Mouse (Mus musculus): Measurements from ENCODE around the gene Trpv2. TPM values are rescaled to one million over a fixed set of nuclear protein-coding genes. Genes with fewer than 3 reads are reported as not detected.

The Trpv2 gene
- total RNA-seq, 2 experiments from 2014 or later = 36.9 to 40.4 TPM

DNA sequence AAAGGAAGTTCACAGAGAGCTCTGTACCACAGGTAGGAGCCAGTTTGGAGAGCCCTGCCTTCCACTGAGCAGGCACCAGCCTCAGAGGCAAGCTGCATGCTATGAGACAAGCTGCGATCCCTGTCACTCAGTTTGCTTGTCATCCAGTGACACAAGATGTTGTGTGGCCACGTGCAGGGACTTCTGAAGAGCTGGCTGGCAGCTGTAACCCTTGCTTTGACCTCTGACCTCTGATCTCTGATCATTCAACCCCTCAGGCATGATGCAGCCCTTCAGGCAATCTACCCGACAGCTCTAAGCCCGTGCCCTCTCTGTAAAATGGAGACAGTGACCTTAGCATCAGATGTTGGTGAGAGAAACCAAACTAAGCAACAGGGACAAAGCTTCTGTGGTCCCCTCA is 48.6 kb downstream of the Trpv2 start:
- intact Hi-C loops (cut with DNase I) = no loop called here
- DNase-seq = no peak

GRCm38 (mm10) chr11:62624341-62625291 is 50.3 kb downstream of the Trpv2 start:
- peak; percentile 54 for DNase-seq
- intact Hi-C loops (cut with DNase I) = no loop called here

DNA sequence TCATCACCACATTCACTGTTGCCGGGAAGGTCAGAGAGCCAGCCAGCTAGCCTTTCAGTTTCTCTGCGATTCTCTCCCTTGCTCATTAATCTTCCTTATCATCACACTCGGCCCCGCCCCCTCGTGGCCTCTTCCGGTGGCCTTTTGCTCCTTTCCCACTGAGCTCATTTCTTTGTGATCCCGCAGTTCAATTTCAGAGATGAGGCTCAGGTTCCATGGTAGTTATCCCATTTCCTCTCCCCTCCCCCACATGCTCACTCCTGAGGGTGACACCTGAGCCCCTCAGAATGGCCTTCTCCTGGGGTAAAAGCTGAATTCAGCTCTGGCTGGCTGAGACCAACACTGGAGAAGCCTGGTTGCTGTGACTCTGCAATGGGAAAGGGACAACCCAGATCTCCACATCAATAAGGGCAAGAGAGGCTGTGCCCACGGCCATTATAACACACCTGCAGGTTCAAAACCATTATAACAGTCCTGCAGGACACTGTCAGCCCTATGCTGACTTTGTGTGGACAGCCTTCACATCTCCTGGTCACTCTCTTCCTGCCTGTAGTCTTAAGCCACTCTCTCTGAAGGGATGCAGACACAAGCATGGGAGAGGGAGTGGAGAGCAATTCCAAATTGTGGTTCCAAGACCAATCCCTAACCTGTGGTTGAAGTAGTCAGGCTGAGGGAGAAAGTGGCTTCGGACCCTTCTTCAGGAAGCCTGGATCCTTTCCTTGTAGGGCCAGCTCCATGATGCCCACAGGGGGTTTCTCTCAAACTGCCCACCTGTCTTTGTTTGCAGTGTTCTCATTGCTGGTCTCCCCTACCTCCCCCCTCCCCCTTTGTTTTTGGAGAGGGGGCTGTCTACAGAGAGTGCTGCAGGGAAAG is 55.3 kb downstream of the Trpv2 start:
- no peak for DNase-seq
- intact Hi-C loops (cut with DNase I) = no loop called here

DNA sequence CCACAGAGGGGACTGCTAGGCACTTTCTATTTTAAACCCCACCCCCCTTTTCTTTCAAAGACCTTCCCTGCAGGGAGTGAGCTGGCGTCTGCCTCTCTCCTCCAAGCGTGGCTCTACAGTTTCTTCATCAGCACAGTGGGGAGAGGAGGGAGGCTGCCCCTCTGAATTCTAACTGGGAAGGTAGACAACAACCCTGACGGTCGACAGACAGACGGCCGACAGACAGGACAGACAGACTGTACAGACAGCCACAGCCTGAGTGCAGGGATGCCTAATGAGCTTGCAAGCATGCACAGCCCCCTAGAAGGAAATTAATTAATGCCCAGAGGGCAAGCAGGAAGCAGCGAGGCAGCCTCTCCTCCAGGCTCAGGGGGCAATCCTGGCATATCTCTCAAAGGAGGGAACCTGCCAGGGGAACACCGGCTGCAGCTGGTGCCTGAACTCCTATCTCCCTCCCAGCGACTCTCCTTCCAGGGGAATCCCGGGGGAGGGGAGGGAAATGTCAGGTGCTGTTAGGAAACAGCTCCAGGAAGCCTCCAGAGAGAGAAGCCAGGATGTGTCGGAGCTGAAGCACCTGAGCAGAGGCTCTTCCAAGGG is 56.0 kb downstream of the Trpv2 start:
- peak; percentile 37 for DNase-seq
- intact Hi-C loops (cut with DNase I) = no loop called here

DNA sequence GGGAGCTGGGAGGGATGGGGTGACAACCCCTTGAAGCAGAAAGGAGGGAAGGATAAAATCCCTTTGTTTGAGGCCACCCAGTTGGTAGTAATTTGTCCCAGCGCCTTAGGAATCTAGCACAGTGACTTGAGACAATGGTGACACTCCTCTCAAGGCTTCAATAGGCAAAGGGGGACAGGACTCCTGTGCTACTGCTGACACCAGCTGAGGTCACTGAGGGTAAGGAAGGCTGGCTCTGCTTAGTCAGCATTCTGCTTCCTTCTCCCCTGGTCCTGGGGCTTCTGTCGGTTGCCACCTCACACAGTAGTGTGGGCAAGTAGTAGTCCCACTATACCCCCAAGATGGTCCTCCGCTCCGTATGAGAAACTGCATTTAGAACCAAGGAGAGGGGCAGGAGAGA is 56.9 kb downstream of the Trpv2 start:
- DNase-seq = no peak
- intact Hi-C loops (cut with DNase I) = no loop called here

- intact Hi-C loops (cut with DNase I) = no loop called here
- no peak for DNase-seq
These were observed 61.1 kb downstream of the Trpv2 start for GRCm38 (mm10) chr11:62635406-62635805.

- no peak for DNase-seq
- intact Hi-C loops (cut with DNase I) = no loop called here
These were observed 62.0 kb downstream of the Trpv2 start for GRCm38 (mm10) chr11:62636105-62636839.

GRCm38 (mm10) chr11:62636840-62637221 is 62.5 kb downstream of the Trpv2 start:
- no peak for DNase-seq
- intact Hi-C loops (cut with DNase I) = no loop called here

DNA sequence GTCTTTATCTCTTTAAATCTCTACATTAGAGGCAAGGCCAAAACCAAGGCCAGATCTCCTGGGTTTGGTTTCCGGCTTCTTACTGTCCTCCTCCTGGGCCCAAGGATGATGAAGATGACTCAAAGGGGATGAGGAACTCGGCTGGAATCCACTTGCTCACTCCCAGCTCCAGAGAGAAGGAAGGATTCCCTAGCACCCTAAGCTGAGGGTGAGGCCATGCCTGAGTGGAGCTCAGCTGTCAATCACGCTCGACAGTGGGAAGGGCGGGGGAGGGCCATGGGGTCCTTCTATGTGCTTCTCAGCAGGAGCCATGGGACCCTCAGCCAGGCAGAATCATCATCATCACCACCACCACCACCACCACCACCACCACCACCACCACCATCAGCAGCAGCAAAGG is 63.1 kb downstream of the Trpv2 start:
- intact Hi-C loops (cut with DNase I) = no loop called here
- no peak for DNase-seq

DNA sequence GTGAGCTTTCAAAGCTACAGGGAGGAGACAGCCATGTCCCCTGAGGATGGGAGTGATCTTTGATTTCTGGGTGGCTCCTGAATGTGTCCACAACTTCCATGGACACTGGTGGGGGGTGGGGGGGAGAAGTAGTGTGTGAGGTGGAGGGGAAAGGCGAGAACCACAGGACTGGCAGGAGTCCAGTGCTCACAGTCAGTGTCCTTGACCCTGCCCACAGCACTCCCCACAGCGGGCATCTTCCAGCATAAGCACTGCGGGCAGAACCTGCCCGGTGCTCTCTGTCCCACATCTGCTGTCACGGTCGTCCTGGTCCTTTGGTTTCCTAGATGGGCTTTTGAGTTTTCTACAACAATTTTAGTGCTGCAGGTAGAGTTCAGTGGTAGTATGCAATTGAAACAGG is 63.5 kb downstream of the Trpv2 start:
- no peak for DNase-seq

DNA sequence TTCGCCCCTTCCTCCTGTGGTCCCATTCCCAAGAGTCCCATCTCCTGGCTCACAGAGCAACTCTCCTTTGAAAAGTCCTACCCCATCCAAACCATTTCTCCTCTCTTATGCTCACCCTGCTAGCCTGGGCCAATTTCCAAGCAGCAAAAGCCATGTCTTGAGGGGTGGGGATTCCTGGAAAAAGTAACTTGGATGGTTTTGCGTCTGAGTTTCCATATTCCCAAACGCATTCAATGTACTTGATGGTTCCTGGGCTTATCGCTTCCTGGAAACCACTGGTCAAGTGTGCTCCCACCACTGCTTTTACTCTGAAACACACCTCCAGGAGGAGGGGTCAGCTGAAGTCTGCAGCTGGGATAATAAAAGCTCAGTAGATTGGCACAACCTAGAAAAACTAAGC is 64.1 kb downstream of the Trpv2 start:
- intact Hi-C loops (cut with DNase I) = no loop called here
- no peak for DNase-seq

More for the DNA sequence above, 63.5 kb downstream of the Trpv2 start:
- intact Hi-C loops (cut with DNase I) = no loop called here

DNA sequence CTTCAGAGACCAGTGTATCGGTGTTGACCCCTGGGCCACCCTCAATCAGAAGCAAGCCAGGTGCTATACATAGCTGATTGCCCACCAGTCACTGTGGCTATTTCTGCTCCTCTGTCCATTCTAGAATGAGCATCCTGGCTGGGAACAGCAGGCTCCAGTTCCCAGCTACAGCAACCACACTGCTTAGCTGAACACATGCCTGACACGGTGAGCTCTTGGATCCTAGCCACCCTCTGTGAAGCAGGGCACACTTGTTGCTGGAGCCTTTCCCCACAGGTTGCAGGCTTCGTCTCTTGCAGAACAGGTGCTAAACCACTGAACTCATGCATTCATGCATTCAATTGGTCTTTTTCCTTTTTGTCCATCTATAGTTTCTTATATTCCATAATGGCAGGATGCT is 66.1 kb downstream of the Trpv2 start:
- no peak for DNase-seq
- intact Hi-C loops (cut with DNase I) = no loop called here

DNA sequence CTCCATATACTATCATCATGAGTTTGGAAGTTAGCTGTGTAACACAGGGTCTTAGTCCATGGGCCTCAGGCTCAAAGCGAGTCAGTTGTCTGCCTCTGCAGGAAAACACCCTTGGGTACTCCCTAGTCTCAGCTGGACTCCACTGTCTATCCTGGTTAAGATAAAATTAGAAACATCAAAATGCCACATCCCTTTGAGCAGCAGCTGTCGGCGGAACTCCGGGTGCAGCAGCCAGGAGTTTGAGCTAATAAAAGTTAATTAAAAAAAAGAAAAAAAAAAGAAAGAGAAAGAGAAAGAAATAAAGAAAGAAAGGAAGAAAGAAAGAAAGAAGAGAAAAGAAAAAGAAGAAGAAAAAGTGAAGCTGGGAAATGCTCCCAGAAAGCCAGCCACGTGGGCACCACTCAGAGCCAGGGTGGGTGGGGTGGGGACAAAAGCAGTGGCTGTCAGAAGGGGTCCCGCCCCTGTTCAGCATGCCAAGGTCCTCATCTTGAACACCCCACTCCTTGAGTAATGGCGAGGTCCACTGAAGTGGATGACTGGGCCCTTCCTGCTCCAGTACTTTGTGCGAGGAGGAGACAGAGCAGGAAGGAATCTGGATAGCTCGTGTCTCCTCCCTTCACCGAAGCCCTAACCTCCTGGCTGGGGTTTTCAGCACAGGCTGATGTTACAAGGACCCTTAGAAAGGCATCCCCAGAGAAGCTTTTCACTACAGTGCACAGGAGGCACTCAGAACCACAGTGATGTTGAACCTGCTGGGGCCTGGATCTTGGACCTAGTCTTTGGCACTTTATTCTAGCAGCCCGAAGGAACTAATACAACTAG is 67.9 kb downstream of the Trpv2 start:
- intact Hi-C loops (cut with DNase I) = no loop called here
- DNase-seq = no peak

DNA sequence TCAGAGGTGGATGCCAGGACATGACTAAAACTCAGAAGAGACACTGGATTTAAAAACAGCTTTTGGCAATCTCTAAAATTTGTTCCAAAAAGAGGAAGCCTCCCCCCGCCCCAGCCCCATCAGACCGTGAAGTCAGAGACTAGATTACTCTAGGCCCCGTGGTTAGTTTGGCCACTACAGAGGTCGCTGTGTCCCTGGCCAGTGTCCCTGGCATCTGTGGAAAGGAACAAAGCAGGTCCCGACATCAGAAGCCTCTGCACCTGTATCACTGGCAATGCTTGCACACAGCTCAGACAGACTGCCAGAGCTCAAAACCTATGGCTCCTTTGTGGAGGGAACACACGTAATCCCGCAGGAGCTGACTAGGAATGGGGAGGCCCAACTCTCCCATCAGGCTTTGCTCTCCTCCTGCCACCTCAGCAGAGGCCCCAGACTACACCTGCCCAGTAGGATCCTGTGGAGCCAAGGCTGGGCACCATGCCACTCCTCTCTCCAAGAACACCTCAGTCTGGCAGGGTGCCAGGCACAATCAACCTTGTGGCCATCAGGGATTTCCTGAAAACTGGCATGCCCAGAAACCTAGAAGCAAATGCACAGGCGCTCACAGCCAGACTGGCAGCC is 68.8 kb downstream of the Trpv2 start:
- intact Hi-C loops (cut with DNase I) = no loop called here

DNA sequence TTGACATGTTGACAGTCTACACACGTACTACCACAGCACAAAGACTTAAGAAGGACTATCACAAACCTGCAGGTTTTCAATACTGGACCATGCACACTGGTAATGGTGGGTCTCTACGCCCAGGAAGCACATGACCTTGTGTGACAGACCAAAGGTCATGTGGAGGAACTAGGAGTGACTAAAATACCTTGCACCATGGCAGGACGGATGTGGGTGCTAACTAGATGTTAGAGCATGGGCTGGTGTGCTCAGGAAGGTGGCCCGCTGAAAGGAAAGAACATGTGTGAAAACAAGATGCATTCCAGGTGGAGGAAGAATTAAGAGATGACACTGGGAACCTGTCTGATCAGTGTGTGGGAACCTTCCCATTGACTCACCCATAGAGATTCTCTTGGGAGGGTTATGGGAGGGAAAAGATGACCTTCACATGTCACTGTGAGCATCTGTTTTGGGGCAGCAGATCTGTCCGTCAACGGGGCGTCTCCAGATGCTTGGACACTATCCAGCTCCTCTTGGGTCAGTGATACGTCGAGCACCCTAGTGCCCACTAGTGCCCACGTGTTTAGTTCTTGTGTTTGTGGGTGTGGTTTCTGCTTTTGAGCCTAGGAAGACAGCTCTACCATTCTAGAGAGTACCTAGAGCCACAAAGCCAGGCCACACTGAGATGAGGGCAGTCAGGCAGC is 69.5 kb downstream of the Trpv2 start:
- no peak for DNase-seq
- intact Hi-C loops (cut with DNase I) = no loop called here

More for the DNA sequence above, 68.8 kb downstream of the Trpv2 start:
- peak; percentile 70 for DNase-seq

DNA sequence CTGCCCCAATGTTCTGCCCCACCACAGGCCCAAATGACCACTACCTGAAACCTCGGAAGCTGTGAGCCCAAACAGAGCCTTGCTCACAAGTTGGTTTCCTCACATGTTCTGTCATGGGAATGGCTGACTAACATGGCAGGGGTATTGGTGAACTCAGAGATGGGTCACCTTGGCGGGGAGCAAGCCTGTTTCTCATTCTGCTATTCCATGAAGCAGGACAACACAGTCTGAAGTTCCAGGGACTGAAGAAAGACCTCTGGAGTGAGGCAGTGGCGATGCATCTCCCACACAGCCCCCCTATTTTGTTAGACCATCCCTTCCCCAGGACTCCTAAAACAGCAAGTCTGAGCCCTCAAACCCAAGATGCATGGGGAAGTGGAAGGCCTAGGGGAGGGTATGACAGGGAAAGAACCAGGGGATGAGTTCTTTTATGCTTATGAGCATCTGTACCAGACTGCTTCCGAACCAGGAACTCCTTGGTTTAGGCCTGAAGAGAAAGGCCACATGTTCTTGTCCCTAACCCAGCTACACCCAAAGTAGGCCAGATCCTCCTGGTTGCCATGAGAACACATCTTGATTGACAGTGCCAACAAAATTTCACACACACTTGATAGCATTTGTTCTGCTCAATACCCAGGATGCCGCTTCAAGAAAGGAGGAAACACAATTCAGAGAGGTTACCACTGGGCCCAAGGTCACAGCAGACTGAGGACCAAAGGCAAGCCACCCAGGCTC is 70.5 kb downstream of the Trpv2 start:
- intact Hi-C loops (cut with DNase I) = loop anchor here (5.0 kb wide), 1 partner anchor 32 kb away; no protein-coding TSS in a partner anchor
- no peak for DNase-seq

- intact Hi-C loops (cut with DNase I) = loop anchor here (5.0 kb wide), 1 partner anchor 33 kb away; no protein-coding TSS in a partner anchor
- no peak for DNase-seq
These were observed 71.0 kb downstream of the Trpv2 start for GRCm38 (mm10) chr11:62645337-62645675.

Data from left cerebral cortex, postnatal 4 days (tissue).